Mouse (Mus musculus) embryo, embryonic 11 days (tissue): ENCODE measurements around the gene 1700001P01Rik.
"Not testable (repeated sequence)": the region's sequence is repeated elsewhere in the genome, so short reads cannot be mapped to it uniquely, and the experiment has no call there.

ENCODE experiments used
- DNase-seq: peaks from one replicate; pipeline ENCODE4 v3.0.0-alpha.2; 2015

The 1700001P01Rik gene

DNA sequence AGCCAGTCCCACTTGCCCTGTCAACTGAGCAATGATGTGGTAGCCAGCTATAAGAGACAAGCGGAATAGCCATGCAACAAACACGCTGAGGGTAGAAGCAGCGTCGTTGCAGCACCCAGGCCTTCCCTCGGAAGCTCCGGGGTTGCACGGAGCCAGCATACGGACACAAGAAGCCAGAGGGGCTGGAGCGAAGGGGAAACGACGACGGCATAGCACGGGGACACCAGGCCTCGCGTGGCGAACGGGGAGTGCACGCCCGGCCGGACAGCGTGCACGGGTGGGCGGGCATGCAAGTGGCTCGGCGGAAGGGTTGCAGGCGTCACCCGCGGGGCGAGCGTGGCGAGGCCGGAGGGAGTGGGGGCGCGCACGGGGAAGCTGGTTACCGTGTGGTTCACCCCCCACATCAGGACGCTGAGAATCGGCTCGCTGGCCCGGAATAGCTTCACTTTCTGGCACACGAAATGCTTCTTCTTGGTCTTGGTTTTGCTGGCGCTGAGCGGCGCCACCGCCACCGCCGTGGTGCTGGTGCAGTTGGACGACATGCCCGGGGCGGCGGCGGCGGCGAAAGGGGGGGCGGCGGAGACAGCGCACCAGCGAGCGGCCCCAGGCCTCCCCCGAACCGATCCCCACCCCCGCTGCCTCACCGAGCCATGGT lies 31.5 kb downstream of the 1700001P01Rik start, which contains the start of gene Pip4k2b:
Gene Pip4k2b, minus strand, starts transcription at position 642 of the 655 bp plus-strand sequence.
- peak; percentile 68 for DNase-seq

DNA sequence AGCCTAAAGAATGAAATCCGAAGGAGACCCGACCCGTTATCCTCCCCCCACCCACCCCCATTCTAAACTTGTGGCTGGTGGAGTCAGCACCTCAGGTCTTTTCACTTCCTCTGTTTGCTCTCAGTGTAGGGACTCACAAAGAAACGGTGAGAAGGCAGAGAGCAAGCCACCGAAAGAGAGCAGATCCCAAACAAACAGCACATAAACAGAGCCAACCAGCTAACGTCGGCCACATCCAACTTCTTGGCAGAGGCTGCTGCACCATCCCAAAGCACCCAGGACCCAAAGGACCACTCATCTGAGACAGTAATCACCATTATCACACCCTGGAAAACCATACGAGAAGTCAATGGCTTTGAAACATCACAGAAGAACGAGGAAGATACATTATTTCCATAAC lies 32.3 kb downstream of the 1700001P01Rik start:
- no peak for DNase-seq

DNA sequence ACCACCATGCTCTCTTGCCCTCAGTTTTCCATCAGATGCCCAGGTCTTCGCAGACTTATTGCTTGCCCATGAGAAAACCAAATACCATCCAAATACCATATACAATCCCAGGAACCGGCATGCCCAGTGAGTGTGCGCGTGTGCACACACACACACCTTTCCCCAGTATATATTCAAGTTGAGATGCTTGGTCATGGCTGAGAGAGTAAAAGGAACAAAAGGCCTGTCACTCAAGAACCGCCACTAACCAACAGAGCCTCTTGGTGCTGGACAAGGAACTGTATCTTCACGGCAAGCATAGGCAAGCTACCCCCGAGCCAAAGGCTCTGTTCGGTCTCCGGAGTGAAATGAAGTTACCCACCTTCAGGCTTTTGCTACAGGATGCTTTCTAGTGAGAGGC lies 33.1 kb downstream of the 1700001P01Rik start:
- DNase-seq = no peak

DNA sequence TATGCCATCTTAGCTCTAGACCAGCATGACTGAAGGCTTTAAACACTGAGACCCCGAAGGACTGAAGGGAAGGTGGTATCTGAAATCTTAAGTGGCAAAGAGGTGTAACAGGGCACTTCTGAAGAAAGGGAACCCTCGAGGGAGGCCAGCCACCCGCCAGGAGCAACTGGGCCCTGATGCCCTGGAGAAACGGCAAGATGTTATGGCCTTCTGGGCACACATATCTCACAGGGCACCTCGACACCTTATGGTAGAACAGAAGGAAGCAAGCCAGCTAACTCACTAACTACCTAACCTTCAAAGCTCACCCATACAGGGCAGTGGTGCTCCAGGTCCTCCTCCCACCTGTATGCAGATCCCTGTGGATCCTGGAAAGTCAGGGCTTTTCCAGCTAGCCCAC lies 33.6 kb downstream of the 1700001P01Rik start:
- no peak for DNase-seq

DNA sequence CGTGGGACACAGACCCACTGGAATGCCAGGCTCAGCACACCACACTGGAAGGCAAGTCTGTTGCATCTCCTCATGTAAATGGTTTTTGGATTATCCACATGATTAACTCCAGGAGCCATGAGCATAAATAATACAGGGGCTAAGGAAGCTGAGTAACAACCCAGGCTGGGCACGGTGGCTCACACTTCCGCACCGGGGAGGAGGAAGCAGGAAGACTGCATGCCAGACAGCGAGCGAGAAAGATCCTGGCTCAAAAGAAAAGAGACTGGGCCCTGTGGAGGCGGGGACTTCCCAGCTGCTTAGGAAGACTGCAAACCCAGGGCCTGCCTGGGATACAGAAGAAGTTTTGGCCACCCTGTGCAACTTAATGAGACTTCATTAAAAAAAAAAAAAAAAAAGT lies 35.5 kb downstream of the 1700001P01Rik start:
- peak; percentile 18 for DNase-seq

DNA sequence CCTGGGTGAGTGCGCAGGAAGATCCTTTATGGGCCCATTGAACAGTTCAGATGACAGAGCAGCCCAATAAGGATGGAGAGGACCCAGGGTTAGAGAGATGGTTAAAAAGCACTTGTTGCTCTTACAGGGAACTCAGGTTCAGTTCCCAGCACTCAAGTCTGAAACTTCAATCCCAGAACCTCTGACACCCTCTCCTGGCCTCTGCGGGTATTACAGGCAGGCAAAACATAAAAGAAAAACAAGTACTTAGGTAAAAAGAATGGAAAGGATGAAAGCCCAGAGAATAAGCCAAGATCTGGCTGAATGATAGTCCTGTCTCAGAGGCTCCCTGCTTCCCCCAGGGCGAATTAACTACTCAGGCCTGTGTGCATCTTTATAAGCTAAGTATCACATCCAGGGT lies 36.6 kb downstream of the 1700001P01Rik start:
- no peak for DNase-seq

DNA sequence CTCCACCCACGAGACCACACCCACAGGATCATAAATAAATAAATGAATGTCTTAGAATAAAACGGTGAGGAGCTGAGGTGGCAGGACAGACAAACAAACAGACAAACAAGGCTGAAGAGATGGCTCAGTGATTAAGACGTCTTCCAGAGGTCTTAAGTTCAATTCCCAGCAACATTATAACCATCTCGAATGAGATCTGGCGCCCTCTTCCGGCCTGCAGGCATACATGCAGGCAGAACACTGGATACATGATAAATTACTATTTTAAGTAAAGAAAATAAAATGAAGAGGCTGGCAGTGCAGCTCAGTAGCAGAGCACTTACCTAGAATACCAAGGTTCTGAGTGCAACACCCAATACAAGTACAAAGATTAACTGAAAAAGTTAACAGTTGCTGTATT lies 37.0 kb downstream of the 1700001P01Rik start:
- peak; percentile 37 for DNase-seq

DNA sequence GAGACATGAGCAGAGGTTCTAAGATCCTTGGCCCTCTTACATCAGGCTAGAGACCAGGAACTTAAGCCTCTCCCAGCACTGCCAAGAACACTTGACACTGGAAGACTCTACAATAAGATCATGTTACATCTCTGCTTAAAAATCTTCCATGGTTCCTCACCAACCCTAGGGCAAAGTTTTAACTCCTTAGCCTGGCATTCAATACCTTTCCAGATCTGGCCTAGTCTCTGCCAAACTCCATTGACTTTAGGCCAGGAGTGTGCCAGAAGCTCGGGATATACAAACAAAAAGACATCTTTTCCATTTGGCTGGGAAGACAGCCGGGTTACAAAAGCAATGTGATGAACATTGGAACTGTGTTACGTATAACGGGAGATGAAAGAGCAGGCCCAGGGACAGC lies 38.1 kb downstream of the 1700001P01Rik start:
- DNase-seq = no peak

DNA sequence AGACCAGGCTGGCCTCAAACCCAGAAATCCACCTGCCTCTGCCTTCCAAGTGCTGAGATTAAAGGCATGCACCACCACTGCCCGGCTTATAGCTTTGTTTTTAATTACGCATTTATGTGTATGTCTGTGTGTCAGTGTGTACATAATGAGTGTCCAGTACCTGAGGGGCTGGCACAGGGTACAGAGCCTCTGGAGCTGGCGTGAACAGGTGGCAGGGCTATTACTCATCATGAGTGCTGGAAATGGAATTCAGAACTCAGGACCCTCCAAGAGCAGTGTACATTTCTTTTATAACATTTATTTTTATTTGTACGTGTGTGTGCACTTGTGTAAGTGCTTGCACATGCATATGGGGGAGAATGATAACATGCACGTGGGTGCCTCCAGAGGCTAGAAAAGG lies 39.1 kb downstream of the 1700001P01Rik start:
- no peak for DNase-seq

DNA sequence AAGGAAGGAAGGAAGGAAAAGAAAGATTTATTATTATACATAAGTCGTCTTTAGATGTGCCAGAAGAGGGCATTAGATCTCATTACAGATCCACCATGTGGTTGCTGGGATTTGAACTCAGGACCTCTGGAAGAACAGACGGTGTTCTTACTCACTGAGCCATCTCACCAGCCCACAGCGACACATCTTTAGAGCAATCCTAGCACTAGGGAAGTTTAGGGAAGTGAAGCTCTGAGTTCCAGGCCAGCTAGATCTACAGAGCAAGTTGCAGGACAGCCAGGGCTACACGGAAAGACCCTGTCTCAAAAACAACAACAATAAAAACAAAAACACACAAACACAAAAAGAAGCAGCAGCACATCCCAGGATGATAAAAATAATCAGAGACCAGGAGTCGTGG lies 40.9 kb downstream of the 1700001P01Rik start:
- not testable (repeated sequence) for DNase-seq

DNA sequence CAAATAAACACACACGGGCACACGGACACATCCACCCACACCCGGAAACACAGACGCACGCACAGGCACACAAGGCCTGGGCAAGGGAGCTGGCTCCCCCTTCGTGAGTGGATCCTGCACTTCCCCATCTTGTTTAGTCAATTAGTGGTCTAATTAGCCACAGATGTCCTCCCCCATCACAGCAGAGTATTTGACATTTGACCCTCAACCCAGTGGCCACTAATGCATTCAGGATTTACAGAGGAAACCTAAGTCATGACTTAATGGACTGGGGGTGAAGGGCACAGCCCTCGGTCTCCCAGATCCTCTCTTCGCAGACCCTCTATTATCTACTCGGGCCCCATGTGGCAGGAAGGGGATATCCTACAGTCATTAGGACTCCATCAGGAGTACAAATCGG lies 42.0 kb downstream of the 1700001P01Rik start:
- DNase-seq = peak; percentile 59

DNA sequence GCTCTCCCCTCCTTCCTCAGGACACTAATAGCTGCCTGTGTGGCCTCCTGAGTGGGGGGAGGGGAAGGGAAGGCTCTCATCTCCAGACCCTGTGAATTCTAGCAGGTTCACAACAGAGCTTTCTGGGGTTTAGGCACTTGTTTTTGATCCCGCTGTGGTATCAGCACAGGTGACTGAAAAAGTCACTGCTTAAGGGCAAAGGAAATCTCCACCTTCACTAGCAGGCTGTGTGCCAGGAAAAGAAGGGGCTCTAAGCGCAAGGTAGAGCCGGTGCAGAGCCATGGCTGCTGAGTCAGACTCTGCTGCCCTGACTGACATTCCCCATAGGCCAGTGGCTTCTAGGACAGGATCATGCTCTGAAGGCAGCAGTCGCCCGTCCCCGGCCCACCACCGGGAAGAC lies 47.0 kb downstream of the 1700001P01Rik start:
- DNase-seq = no peak

DNA sequence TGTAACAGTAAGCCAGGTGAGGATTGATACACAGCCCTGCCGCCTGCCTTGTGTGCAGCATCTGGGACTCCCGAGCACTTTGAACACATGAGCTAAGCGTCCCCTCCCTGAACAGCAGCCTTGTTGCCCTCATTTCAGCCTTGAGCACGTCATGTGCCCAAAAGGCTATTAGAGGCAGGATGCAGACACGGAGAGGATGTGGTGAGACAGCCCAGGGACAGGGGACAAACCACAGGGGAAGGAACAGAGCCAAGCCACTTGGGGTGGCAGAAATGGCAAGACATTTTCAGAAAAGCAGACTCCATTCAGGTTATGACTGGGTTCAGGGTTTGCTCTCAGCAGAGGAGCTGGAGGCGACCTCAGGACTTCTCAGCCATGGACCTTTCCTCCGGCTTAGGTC lies 47.4 kb downstream of the 1700001P01Rik start:
- DNase-seq = no peak

DNA sequence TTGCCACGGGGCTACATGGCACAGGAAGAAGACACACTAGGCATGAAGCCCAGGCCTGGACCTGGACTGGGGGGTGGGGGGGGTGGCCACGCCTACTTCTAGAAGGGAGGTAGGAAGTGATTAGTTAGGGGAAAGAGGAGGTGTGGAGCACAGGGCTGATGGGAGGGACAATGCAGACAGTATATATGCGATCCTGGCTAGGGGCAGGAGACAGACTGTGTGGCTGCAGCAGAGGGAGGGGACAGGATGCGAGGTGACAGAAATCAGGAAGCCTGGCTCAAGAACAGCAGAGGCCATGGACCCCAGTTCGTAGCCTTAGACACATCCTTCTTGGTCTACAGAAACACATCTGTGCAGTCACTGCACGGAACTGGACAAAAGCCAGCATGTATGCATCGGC lies 52.0 kb downstream of the 1700001P01Rik start:
- DNase-seq = no peak
